Mouse (Mus musculus): ENCODE data around the gene Sycp2l.

The Sycp2l gene

DNA sequence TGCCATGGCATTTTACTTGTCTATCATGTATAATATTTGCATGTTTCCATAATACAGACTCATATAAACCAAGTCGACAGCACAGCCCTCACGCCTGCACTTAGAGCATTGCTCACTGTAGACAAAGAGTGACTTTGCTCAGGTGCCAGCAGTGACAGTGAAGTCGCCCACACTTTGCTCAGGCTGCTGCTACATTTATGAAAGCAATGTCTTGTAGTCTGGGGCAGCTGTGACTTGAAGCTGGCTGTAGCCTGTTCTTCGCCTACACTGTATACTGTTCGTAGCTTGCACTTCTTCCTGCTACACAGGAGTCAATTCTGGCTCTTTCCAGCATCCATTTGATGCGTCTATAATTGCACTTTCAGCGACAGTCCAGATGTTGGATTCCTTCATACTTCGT lies 15.0 kb downstream of the Sycp2l start:
- 44% methylated on average over 8 of the region's 8 CpGs for whole genome bisulfite sequencing

DNA sequence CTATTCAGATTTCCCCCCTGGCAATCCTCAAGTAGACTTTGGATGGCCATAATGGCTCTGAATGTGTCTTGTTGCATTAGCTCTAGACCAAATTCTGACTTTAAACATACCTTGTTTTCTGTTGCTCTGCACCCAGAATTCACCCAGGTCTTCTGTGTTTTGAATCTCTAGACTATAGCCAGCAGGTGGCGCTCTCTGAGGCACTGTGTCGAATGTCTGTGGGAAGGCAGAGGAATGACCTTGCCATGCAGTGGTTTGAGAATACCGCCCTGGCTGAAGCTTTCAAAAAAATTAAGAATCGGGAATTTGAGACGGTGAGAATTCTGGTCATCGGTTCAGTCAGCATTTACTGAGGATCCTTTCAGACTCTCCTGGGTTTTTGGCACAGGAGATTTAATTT lies 20.8 kb downstream of the Sycp2l start:
- 9% methylated on average over 6 of the region's 6 CpGs for WGBS

DNA sequence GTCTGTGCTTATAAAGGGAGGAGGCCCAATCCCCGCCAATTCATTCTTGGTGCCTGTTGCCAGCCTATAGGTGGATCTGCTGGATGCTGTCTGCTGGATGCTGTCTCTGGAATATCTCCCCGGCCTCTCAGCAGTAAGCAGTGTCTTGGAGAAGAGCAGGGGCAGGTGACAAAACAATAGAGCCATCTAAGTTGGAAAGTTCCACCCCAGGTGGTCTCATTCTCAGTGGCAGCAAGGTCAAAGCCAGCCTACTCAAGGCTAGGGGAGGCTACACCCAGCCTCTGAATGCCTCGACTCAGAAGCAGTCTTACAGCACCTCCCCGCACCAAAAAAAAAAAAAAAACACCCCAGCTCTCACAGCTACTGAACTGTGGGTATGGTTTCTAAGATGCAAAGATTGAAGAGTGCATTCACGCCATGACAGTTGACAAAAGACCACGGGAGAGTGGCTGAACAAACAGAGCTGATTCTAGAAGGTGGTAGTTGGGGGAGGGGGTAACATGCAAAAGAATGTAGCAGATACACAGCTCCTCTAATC lies 31.4 kb downstream of the Sycp2l start:
- 90% methylated on average over 6 of the region's 6 CpGs for WGBS

DNA sequence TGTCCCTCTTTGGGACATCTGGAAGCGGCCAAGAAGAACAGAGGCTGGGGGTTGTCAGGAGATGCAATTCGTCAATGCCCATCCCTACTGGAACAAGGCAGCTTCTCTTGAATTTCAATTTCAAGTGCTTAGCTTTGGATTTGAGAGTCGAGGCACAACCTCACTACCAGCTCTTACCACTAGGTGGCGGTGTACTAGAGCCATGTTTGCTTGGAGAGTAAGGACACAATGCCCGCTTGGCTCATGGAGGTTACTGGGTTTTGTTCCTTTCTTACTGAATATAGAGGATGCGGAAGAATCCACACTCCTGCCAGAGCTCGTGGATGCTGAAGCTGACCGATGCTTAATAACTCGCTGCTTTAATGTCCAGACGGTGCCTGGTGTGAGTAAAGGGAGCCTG lies 32.2 kb downstream of the Sycp2l start:
- 68% methylated on average over 10 of the region's 10 CpGs for WGBS

DNA sequence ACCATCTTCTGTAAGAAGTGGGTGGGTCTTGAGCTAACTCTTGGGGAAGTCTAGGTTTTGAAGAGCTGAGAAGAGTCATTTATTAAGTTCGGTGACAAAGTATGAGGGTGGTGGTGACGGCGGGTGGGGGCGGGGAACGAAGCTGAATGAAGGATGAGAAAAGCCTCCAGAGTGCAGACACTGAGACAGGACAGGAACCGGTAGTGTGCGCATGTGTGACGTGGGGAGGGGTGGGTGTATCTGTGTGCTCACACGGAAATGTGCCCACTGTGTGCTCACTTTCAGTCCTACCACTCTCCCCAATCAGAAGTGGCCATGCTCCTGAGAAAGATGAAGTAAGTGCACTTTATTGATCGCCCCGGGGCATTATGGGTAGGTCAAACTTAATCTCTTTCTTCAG lies 39.0 kb downstream of the Sycp2l start:
- 85% methylated on average over 11 of the region's 11 CpGs for WGBS

DNA sequence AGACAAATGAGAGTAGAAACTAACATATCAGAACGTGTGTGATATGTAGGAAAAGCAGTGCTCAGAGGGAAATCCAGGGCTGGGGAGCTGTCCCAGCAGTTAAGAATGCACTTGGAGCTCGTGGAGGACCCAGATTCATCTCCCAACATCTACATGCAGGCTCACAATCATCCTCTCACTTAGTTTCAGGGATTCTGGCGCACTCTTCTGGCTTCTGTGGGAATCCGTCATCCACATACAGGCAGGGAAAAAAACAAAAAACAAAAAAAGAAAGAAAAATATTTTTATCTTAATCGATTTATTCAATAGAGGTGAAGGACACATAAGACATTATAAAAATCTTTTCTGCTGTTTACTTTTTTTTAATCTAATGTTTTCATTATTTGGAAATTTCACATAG lies 44.3 kb downstream of the Sycp2l start:
- 67% methylated on average over 5 of the region's 5 CpGs for WGBS

DNA sequence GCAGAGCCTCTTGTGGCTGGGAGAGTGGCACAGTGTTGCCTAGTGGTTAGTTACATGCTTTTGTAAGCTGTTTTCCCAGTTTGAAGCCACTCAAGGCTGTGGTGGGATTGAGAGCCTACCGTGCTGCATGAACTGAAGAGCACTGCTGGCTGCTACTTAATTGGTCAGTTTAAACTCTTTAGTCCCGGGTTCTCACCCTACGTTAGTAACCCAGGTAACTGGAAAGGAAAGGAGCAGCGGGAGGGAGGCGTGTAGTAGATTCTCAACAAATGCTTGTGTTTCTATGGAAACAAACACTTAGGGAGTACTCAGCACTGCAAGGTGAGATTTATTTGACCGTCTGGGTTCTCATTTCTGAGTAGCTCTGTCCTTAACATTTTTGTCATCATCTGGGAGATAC lies 73.8 kb downstream of the Sycp2l start:
- 69% methylated on average over 6 of the region's 6 CpGs for WGBS

DNA sequence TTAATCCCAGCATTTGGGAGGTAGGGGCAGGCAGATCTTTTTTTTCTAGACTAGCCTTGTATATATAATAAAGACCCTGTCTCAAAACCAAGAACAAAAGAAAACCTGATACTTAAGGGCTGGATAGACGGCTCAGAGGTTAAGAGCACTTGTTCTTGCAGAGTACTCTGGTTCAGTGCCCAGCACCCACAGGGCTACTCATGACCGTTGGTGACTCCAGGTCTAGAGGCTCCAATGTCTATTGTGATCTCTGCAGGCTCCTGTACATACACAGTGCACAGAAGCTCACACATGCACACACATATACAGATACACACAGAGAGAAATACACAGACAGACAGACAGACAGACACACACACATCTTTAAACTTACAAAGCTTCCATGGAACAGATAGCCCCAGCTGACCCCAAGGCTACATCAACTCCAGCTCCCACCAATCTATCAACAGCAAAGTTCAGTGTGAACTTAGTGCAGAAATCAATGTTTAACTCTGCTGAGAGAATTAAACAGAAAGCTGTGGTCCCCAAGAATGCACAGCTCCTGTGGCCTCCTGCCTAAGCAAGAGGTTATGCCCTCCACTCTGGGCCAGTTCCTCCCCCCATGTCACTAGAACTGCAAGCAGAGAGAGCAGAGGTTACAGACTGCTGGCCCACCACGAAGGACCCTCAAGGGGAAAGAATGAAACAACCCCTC lies 81.7 kb downstream of the Sycp2l start:
- 82% methylated on average over 3 of the region's 3 CpGs for WGBS

DNA sequence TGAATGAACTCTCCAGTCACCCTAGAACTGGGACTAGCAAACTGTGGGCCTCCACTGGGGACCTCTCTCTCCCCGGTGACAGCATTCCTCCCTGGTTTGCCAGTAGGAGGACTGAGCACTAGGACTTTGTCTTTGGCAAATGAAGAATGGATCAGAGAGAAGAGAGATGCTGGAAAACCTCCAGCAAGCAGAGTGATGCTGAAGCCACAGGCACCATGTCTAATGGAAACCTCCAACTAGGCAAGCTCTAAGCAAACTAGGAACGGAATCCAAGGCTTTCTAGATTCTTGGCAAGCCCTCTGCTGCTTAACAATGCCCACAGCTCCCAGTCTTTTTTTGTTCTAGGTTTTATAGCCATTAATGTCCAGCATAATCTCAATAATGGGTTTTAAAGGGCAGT lies 86.8 kb downstream of the Sycp2l start:
- 68% methylated on average over 2 of the region's 2 CpGs for WGBS

DNA sequence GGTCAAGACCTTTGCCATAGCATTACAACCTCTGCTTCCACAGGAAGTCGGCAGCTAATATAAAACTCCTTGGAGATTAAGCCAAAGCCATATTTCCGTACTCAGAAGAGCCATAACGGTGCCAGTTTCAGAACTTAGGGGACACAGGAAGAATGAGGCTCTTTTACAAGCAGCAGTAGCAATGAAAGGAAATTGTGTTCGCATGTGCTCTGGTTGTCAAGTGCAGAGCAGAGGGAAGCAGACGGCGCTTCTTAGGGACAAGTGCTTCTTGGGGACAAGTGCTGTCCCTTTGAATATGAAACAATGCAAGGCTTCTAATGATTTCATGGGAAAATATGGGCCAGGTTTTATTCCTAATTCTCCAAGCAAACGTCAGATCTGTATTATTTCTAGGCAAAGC lies 89.2 kb downstream of the Sycp2l start:
- WGBS = 49% methylated on average over 7 of the region's 7 CpGs

DNA sequence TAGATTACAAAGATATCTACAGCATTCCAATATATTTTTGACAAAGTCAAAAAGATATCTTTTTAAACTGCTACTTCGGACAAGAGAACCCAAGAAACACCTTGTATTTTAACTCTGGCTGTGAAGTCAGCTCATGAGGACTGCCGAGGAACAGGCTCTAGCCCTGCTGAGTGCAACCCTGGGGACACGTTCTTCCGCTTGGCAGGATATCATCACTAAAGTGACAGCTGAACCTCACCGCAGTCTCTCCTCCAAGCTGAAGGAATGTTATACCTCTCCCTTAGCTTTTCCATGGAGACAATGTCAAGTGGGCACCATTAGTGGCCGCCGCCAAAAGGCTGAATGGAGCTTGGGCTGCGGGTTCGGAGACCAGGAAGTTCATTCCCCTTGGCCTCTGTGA lies 89.6 kb downstream of the Sycp2l start:
- WGBS = 76% methylated on average over 9 of the region's 9 CpGs

DNA sequence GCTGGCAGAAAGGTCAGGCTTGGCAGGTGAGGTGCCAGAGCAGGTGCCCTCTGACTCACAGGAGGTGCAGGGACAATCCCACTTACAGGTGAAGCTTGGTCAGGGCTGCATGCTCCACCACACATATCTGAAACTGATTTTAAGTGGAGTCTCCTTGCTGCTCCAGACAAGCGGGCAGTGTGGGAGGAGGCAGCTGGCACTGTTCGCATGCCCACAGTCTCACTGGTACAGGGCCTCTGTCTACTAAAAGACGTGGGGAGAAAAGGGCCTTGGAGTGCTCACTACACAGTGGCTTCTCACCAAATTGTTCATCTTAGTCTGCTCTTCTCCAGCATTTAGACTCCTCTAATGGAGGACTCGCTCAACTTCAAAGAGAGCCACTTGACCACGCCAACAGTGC lies 92.1 kb downstream of the Sycp2l start:
- 53% methylated on average over 5 of the region's 5 CpGs for WGBS

DNA sequence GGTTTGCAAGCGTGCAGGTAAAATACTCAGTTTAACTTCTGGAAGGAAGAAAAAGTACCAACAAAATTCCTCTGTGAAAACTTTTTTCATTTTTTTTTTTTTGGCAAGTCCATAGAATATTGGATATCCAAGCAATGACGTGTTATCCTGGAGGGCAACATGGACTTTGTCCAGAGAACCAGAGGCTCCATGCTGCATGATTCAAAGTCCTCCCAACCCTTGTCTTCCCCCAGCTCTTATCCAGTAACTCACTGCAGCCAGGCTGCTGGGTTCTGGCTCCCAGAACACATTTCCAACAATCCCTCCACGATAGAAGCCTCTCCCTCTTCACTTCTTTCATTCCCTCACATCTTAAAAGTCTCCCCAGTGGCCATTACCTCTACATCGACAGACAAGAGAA lies 97.2 kb downstream of the Sycp2l start:
- 82% methylated on average over 4 of the region's 4 CpGs for WGBS

DNA sequence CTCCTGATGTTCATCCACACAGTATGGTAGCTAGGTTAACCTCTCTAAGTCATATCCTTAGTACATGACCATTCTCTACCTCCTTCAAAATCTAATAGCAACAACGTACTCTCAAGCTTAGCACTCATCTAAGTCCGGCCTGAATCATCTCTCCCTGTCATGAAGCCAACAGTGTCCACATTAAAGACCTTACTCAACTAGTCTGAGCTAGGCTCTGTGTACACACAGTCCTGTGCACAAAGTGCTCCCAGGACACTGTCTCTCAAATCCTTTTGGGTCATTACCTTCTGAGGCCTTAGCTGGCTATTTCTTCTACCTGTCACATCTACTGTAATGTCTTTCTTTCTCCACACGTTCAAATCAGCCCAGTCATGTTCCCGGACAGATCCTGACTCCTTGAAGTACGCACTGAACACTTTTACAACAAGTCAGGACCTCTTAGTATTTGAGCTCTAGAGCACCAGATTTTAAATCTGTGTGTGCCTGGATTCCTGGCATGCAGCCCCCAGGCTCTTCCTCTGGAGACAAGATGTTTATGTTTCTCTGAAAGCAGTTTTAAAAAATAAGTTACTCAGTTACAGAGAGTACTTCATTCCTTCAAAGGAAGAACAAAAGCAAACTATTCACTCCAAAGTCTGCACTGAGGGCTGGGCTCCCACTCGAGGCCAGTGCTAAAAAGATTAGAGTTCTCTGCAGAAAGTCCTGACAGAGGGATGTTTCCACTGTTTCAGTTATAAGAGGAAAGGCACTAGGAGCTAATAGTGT lies 98.6 kb downstream of the Sycp2l start:
- 74% methylated on average over 6 of the region's 6 CpGs for WGBS

DNA sequence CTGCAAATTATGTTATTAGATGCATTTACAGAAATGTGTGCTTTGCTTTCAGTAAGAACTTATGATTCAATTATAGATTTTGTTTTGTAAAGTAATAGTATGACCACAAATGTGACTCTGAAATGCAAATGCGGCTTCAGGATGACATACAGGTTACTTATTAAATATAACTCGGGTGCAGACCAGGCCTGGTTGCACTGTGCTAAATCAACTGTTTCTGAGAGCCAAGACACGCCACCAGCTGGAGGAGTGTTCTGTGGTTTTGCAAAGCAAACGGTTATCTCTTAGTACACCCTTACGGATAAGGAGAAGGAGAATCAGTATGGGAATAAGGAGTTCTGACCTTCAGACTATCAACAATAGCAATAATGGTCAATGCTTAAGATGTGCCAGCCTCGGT lies 101.6 kb downstream of the Sycp2l start:
- 84% methylated on average over 6 of the region's 6 CpGs for WGBS

DNA sequence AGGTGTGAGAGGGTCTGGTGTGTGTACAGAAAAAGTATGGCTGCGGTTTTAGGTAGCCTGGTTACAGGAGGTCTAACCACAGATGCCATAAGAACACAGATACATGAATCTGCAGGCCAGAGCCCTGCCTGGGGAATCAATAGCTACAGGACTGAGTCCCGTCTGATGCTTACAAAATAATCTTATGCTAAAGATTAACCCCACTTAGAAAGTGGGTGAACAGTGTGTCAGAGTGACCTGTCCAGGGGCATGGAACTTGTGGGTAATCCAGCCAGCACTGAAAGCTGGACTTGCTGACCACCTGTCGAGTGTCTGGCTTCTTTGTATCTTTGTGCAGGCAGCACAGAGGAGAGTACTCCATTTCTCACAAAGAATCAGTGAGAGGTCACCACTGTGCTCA lies 102.1 kb downstream of the Sycp2l start:
- WGBS = 87% methylated on average over 3 of the region's 3 CpGs

DNA sequence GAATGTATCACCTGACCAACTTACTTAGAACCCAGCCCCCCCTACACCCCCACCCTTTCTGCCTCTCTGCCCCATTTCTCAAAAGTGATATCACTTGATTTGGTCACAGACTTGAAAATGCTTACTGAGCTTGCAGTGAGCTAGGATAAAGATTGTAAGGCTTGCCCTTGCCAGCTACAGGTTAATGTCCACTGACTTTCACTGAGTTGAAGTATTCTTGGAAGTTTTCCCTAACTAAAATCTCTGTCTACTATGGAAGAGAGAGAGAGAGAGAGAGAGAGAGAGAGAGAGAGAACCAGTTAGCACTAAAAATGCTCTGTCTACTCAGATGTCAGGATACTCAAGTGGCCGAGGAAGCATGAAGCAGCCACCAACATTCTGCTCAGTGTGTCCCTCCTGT lies 104.9 kb downstream of the Sycp2l start:
- WGBS = 30% methylated on average over 1 of the region's 1 CpGs

DNA sequence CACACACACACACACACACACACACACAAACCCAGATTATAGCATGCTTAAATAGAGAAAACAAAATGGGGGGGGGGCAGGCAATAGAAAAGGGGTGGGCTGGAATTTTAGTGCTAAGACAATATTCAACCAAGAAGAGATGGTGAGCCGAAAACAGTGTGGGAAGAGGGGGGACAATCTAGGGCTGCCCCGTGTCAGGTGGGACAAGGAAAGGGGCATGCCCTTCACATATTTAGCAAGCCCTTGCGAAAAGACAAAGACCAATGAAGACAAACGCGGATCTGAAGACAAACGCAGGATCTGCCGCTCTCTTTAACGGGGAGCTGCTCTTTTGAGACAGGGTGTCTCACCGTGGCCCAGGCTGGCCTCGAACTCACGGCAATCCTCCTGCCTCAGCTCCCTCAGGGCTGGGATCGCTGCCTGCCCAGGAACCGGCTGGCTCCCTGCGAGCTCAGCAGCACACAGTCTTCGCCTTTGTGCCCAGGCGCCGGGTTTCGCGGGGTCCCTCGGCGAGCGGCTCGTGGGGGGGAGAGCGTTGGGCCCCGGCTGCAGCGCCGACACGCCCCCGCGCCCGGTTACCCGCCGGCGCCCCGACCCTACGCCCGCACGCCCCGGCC lies 105.7 kb downstream of the Sycp2l start:
- 1% methylated on average over 35 of the region's 39 CpGs for WGBS

DNA sequence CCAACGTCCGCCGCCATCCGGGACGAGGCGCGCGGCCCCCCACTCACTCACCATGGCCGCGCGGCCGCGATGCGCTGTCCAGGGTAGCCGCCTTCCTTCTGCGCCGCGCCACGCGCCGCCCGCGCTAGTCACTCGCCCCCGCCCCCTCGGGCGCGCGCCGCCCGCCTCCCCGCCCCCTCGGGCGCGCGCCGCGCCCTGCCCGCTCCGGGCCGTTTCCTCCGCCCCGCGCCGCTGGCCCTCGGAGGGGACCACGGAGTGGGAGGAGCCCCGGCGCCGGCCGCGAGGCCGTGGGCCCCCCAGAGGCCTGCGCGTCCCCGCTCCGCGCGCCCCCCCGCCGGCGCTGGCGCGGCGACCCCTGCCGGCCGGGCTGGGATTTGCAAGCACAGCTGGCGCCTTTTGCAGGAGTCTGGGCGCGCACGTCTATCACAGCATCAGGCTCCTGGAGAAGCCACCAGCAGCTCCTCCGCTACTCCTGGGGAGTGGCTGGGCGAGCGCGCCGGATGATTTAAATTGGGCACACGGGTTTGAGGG lies 106.3 kb downstream of the Sycp2l start, which contains the start of gene Elovl2:
TSS of gene Elovl2 (minus strand) at position 102 of the 531 bp plus-strand sequence.
- 1% methylated on average over 67 of the region's 77 CpGs for WGBS

All from cerebral cortex, adult 2 months (tissue).